In the genomic region with DNA sequence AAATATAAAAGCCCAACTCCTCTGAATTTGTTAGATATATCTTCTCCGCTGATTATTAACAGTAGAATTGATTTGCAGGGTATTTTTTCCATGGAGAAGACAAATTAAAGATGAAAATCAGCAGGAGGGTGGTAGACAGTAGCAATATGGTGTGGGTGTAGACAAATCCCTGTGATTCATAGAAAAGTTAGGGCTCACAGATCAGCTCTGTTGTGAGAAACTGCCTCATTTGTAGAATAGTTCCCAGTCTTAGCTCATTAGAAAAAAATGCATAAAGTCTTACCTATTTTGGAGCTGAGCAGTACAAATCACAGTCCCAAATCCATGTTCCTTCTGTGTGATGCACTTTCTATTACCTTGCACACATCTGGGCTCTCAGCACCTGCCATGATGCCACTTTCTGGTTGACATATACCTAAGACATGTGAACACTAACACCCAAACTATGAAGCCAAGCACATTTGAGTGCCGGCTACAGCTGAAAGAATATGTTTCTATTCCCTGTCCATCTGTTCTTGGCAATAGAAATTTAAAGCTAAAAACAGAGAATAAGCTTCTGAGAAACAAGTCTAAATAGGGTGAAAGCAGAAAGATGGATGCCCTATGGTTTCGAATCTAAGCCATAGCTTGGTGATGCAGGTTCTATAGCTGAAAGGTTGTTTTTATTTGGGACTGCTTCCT, we compare ENCODE assay signal across 16 mouse cellular contexts.
"Had no signal": no experiment of that assay in that cellular context is flagged by ENCODE, and none has a peak within 500 bp of the region (broad histone marks: within the 10 kb centered on the region; RNA-seq: fewer than 3 reads in every experiment).

No protein-coding gene starts in this region.

- DNase-seq: kidney, adult 11 months; kidney, adult 9 months; kidney, postnatal 36 days; liver; liver, embryonic 13.5 days; liver, postnatal 0 days; lung, postnatal 14 days; thymus, postnatal 36 days had no signal

- H3K27ac ChIP-seq: kidney, postnatal 0 days; limb, embryonic 12.5 days; liver, embryonic 13.5 days; lung, embryonic 15.5 days; macrophage; midbrain, embryonic 15.5 days; neural tube, embryonic 12.5 days; stomach, embryonic 15.5 days had no signal

- H3K4me3 ChIP-seq: limb, embryonic 12.5 days; liver, embryonic 13.5 days; lung, embryonic 15.5 days; megakaryocyte, embryonic 14.5 days; midbrain, embryonic 15.5 days; neural tube, embryonic 12.5 days; stomach, embryonic 15.5 days had no signal
